Mouse (Mus musculus) left cerebral cortex, adult 8-10 months (tissue): ENCODE data around the gene Gla. TPM values are rescaled to one million over a fixed set of nuclear protein-coding genes. Genes with fewer than 3 reads are reported as not detected.

ENCODE experiments used
- total RNA-seq, 4 experiments: library from RNA; stranded (reverse); gene quantifications; 2 replicates each; pipeline ENCODE4 v1.2.4; 2022

Gene Gla
- total RNA-seq, 4 experiments from 2014 or later = 10.1 to 12.1 (median 11.9) TPM

Other genes starting within 250 kb of the Gla start
- gene Drp2, start 196.6 kb downstream of the Gla start, total RNA-seq = 10 to 100 TPM; 42.3 to 53.0 (median 51.1) TPM
- gene Taf7l, start 124.6 kb downstream of the Gla start, total RNA-seq = not detected
- gene Timm8a1, start 59.3 kb downstream of the Gla start, total RNA-seq = 10 to 100 TPM; 12.2 to 16.4 (median 15.2) TPM
- gene Btk, start 17.6 kb downstream of the Gla start, total RNA-seq = 1 to 10 TPM in 3 of 4 experiments, under 1 TPM in 1; 0.97 to 2.0 (median 1.6) TPM
- gene Rpl36a, start 15.5 kb downstream of the Gla start, total RNA-seq = 100 to 1,000 TPM; 108 to 148 (median 130) TPM
- gene Hnrnph2, start 54 bp upstream of the Gla start, total RNA-seq = 100 to 1,000 TPM; 157 to 169 (median 162) TPM
- 10 to 100 TPM; 33.8 to 37.4 (median 36.1) TPM for gene Armcx4, start 85.4 kb upstream of the Gla start, total RNA-seq
- 10 to 100 TPM; 62.8 to 84.9 (median 74.9) TPM for gene Armcx1, start 116.8 kb upstream of the Gla start, total RNA-seq
- gene Armcx6, start 150.3 kb upstream of the Gla start, total RNA-seq = 1 to 10 TPM; 5.8 to 9.2 (median 7.9) TPM
- 10 to 100 TPM; 63.5 to 75.7 (median 70.6) TPM for gene Armcx3, start 155.5 kb upstream of the Gla start, total RNA-seq
- 10 to 100 TPM; 83.2 to 89.9 (median 85.7) TPM for gene Armcx2, start 208.1 kb upstream of the Gla start, total RNA-seq